Mouse (Mus musculus) brain, adult 2 months (tissue): ENCODE data around the gene BC003965.

ENCODE experiments used
- DNase-seq: peaks from one replicate; pipeline ENCODE4 v3.0.0; 2011; ENCODE audit warnings: low read depth, low spot score

BC003965 gene

GRCm38 (mm10) chr17:25184129-25184691, at the start of gene BC003965:
TSS of gene BC003965 (plus strand) at chr17:25184554.
- DNase-seq, result peak; percentile 100

GRCm38 (mm10) chr17:25135622-25136021, 48.7 kb upstream of the BC003965 start:
- DNase-seq, result no peak

DNA sequence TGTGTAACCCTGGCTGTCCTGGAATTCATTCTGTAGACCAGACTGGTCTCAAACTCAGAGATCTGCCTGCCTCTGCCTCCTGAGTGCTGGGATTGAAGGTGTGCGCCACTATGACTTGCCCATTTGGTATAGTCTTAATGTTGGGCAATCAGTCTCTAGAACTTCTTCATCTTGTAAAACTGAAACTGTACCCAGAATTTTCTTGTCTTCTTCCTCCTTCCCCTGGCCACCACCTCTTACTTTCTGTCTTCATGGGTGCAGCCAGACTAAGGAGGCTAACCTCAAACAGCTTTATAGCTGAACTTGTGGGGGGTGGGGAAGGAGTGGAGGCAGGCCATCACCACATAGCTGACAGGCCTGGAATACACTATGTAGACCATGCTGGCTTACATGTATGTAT, 45.6 kb upstream of the BC003965 start:
- no peak for DNase-seq

GRCm38 (mm10) chr17:25139960-25140359, 44.4 kb upstream of the BC003965 start:
- DNase-seq, result peak; percentile 12

DNA sequence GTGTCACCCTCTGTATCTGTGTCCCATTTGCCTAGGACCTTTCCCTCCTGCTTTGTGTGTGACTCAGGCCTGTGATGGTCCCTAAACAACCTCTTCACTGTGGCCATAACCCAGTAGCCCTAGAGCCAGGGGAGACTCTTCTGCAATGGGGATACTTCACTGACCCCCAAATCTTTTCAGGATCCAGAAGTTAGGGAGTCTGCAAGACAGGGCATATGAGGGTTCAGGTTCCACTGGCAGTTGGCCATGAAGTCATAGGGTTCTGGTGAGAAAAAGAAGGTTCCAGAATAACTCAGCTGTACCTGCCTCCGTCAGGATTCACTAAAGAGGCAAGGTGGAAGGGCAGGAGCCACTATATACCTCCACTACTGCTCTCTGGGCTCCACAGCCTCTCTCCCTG, 22.2 kb upstream of the BC003965 start, which contains the start of gene Ccdc154:
Ccdc154 (plus strand) TSS at position 301 of the 400 bp plus-strand sequence.
- DNase-seq, result no peak

- DNase-seq, result no peak
Observed at GRCm38 (mm10) chr17:25163387-25163786, 21.0 kb upstream of the BC003965 start.

DNA sequence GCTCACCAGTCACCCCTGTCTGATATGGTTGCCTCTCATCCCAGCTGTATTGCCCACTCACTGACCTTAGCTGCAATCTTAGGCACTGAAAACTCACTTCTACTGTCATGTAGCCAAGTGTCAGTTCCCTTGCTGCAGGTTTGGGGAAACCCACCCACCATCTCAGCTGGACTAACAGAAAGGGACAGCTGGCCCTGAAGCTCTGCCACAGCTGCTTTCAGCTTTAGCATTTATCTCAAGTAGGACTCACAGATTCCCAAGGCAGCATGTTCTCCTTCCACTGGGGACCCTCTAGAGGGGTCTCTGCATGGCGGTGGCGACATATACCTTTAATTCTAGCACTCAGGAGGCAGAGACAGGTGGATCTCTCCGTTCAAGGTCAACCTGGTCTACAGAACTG, 19.6 kb upstream of the BC003965 start:
- DNase-seq, result no peak

GRCm38 (mm10) chr17:25165970-25166671, 18.2 kb upstream of the BC003965 start:
- DNase-seq, result no peak

DNA sequence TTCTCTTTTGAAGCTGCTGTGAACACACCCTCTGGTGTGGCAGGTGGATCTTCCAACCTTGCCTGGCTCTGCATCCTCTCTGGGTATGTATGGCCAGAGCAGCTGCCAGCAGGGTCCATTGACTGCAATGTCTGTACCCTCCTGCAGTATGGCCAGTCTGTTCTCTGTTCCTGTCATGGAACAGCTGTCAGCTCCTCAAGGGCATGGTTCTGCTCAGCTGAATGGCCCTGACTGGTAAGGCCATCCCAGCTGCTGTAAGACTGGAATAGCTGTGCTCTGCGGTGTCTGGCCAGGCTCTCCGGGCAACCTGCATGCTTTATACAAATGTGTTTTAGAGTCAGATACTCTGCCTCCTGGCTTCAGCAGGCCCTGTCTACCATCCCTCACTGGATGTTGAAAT, 14.6 kb upstream of the BC003965 start:
- no peak for DNase-seq

DNA sequence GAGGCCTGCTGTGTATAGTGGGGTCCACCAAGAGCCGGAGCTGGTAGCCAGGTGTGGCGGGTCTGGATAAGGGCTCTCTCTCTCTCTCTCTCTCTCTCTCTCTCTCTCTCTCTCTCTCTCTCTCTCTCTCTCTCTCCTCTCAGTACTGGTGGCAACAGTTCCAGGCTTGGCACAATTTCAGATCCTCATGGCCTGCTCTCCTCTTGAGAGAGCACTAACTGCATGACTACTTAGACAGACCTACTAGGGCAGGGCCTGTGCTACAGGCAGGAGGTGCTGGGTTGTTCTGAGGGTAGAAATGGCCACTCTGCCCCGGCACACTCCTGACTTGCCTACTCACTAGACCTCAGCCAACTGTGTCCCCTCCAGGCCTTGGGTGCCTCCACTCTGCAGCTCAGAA, 11.8 kb upstream of the BC003965 start:
- DNase-seq, result no peak

GRCm38 (mm10) chr17:25175411-25175810, 8.9 kb upstream of the BC003965 start, which contains the start of gene Gm38655:
TSS of gene Gm38655 (minus strand) at chr17:25175471.
- no peak for DNase-seq

- DNase-seq, result peak; percentile 28
Observed at GRCm38 (mm10) chr17:25183232-25183631, 1.1 kb upstream of the BC003965 start.

DNA sequence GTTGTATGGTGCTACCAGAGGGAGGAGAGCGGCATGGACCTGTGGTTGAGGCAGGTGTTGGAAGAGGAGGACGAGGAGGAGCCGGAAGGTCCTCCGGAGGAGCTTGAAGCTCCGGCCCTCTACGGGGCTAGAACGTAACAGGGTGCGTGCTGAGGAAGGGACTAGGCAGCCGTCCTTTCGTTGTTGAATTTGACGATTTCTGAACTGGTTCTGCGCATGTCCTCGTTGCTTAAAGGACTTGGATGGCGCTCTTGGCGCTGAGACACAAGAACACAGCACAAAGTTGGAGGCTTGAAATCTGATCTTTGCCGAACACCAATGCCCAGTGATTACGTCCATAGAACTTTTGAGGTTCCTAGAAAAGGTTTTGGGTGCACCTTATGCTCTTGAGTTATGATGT, 607 bp downstream of the BC003965 start:
- peak; percentile 35 for DNase-seq

GRCm38 (mm10) chr17:25187784-25188149, 3.4 kb downstream of the BC003965 start:
- no peak for DNase-seq

DNA sequence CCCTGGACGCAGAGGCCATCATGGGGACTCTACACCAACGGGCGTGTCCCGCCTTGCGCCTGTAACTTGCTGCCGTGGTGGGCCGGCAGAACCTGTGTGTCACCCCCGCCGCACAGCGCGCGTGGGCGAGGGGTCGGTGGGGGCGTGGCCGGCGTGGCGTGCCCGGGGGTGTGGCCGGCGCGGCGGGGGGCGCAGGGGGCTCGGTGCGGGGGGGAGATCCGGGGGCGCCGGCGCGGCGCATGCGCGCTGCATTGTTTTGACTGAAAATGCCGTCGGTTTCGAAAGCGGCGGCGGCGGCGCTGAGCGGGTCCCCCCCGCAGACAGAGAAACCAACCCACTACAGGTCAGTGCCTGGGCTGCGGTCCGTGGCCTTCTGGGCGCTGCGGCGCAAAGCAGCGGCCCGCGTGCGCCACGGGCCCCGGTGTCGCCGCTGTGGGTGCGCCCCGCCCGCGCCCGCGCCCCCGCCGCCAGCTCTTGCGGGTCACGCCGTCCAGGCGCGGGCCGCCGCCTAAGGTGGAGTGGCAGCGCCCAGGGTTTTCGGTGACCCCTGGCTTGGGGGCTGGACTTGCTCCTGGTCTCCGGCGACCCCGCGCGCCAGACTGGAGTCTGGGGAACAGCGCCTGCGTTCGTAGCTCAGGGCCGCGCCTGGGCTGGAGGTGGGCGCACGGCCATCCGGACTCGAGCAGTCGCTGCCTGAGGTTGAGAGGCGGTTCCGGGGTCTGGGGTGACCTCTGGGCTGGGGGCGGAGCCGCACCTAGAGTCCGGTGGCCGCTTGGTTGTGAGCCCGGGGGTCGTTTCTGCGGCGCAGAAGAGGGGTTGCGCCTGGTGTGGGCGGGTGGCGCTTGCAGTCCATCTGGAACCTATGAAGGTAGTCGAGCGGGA, 4.0 kb downstream of the BC003965 start, which contains the start of gene Unkl:
Unkl (plus strand) TSS at position 248 of the 882 bp plus-strand sequence.
- peak; percentile 55 for DNase-seq

DNA sequence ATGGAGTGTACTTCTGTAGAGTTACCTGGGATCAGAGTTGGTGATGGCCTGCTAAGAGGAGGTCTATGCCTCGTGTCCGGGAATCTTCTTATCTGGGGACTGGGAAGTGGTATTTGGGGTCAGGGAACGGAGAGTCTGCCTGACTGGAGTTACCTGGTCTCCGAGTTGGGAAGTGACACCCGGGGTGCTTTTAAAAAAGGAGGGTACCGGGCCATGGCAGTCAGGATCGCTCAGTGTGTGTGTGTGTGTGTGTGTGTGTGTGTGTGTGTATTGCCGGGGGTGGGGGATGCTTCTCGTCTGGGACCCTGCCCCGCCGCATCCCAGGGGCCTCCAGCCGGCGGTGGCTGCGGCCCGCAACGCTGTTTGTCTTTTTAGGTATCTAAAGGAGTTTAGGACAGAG, 4.7 kb downstream of the BC003965 start:
- DNase-seq, result no peak

DNA sequence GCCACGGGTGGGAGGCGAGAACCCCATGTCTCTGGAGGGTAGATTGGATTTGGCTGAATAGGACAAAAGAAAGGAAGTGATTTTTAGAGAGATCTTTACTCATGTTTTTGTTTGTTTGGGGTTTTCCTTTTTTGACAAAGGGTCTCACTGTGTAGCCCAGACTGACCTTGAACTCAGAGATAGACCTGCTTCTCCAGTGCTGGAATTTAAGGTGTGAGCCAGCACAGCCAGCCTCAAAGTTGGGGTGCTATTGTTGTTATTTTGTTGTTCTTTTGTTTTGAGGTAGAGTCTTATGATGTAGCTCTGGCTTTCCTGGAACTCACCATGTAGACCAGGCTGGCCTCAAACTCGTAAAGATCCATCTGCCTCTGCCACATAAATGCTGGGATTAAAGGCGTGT, 18.0 kb downstream of the BC003965 start:
- no peak for DNase-seq

DNA sequence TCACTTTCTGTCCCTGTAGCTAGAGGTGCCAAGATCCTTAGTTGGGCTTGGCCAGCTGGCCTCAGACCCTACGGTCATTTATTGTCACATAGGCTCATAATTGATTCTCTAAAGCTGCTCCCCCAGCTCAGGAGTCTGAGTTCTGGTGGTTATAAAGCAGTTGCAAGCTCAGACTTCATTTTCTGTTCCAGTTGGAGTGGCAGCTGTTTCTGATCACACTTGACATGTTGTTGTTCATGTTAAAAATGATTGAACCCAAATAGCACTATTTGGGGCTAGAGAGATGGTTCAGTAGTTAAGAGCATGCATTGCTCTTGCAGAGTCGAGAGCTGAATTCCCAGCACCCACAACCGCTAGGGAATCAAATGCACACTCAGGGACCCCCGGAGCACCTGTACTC, 25.7 kb downstream of the BC003965 start:
- no peak for DNase-seq

DNA sequence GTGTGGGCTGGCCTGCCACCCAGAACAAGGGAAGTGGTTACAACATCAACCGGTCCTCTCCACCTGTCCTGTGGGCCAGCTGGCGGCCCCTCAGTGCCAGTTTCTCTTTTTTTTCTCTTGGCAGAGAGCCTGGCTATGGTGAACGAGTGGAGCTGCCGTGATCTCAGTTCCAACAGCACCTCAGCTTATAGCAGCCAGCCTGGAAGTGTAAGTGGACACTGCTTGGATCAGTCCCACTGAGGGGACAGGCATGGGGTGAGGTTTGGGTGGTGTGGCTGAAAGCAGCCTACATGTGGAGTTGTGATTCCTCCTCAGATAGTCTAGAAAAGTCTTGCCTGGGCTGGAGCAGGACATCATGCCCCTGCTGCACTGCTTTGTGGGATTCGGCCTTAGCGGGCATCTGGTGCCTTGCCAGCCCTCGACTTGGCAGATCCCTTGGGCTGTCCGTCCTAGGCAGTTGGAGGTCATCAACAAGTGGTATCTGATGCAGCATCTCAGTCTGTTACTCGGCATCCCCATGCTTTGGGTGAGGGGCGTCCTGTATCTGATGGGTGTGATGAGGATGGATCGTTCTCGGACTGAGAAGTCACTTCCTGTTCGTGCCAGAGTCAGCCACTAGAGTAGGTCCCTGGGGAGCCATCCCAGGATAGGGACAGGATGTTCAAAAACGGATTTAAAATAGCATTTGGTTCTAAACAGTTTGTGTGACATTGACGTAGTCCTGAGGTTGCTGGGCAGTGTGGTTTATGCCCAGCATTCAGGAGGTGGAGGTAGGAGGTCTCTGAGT, 26.5 kb downstream of the BC003965 start:
- peak; percentile 89 for DNase-seq

DNA sequence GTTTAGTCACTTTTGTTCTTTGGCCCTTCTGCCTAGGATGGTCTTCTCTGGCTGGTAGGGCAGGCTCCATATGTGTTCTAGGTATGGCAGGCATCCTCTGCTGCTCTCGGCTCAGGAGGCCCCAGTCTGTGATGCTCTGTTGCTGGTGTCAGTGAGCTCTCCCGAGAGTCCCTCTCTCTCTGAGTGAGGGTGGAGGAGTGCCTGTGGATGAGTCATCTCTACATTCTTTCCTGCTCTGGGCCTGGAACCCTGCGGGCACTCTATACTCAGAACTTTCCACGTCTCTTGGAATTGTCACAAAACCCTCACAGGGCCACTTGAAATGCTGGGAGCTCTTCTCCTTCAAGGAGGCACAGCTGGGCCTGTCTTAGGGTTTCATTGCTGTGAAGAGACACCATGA, 27.4 kb downstream of the BC003965 start:
- peak; percentile 74 for DNase-seq

GRCm38 (mm10) chr17:25215431-25215830, 31.1 kb downstream of the BC003965 start:
- DNase-seq, result no peak

DNA sequence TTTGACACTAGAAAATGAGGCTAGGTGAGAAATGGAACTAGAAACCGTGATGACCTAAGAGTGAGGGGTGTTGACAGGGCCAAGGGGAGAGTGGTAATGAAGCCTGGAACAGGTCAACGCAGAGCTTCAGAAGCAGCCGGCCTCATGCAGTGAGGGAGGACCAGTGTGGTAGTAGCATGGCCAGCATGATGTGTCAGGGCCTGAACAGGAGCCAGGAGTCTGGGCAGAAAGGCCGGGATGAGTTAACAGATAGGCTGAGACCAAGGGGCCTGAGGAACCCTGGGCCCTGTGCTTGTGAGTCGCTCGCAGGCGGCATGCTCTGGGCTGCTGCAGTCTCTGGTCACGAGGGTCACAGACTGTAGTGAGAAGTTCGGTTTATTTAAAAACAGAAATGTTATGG, 34.6 kb downstream of the BC003965 start:
- peak; percentile 68 for DNase-seq
